Mouse (Mus musculus) right cerebral cortex, postnatal 25 days (tissue): Measurements from ENCODE around the gene Fam19a3.
"Not testable (repeated sequence)": the region's sequence is repeated elsewhere in the genome, so short reads cannot be mapped to it uniquely, and the experiment has no call there.

Experiments used
- DNase-seq: peaks from one replicate; pipeline ENCODE4 v3.0.0; 2022

Gene Fam19a3

DNA sequence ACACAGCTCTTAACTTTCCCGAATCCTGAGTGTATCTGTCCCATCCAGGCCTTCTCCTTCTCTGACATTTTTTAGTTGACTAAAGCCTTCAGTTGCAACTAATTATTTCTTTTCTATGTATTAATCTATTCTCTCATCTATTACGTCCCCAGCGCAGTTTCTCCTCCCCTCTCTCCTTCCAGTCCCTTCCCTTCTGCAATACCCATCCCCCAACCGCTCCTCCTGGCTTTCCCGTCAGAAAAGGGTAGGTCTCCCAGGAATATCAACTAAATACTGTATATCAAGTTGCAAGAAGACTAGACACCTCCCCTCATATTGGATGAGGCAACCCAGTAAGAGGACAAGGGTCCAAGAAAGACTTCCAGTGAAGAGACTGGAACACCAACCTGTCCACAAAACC lies 22.8 kb downstream of the Fam19a3 start:
- no peak for DNase-seq

DNA sequence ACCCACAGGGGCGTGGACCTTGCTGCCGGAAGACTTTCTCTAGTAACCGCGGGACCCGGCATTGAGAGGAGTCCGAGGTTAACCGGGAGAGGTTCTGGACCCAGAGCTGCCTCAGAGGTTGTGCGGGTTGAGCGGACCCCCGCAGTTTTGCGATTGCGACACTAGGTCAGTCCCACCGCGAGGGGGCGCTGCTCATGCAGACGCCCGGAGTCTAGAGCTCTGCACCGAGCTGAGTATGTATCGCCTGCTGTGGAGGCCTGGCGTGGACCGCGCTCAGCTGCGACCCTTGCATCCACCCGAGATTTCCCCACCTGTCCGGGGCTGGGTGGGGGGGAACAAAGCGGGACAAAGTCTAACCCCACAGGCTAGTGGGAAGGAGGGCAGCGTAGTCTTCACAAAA lies 23.2 kb downstream of the Fam19a3 start:
- DNase-seq = peak; percentile 45

DNA sequence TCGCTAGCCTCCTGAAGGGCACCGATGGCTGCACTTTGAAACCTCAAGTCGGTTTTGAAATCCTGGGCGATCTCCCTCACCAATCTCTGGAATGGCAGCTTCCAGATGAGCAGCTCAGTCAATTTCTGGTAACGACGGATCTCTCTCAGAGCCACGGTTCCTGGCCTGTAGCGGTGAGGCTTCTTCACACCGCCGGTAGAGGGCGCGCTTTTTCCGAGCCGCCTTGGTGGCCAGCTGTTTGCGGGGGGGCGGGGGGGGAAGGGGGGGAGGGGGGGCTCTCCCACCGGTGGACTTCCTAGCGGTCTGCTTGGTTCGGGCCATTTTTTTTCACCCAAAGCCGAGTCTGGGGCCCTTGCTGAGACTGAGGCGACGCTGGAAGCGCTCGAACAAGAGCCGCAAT lies 28.8 kb downstream of the Fam19a3 start:
- not testable (repeated sequence) for DNase-seq

DNA sequence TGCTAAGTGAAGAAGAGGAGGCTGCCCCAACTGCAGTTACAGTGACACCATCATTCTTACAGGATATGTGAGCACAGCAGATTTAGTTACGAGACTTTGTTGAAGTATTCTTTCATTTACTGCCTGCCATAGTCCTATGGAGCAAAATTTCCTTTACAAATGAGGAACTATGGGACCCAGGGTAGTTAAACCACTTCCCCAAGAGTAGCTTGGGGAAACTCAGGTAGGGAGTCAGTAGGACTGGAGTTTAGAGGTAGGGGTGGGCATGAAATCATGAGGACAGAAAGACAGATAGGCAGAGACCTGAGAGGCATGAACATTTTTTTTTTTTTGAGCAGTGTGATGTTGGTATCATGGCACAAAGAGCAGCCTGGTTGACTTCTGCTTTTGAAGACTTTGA lies 37.8 kb downstream of the Fam19a3 start:
- DNase-seq = no peak

DNA sequence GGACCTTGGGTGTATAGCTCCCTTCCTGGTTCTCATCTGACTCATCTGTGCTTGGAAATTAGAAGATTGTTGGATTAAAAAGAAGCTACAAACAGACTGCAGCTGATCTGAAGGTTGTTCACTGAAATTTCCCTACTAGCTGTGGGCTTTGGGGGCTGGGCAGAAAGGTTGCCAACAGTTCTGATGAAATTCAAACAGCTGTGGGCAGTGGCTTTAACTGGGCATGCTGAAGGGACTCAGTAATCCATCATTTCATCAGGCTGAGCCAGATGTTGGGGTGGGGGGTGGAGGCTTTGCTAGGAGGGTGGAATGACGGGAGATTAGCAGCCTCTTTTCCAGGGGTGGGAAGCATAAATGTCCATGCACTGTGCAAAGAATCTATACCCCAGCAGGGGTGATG lies 38.5 kb downstream of the Fam19a3 start:
- DNase-seq = no peak

DNA sequence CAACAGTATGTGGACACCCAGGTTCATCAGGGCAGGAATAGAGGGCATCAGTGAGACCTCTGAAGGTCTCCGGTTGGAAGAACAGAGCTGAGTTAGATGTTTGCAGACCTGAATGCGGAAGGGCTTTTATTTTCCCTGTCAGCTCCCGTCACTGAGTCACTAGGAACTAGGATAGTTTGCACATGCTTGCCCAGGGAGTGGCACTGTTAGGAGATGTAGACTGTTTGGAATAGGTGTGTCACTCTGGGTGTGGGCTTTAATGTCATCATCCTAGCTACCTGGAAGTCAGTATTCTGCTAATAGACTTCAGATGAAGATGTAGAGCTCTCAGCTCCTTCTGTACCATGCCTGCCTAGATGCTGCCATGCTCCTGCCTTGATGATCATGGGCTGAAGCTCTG lies 39.7 kb downstream of the Fam19a3 start:
- DNase-seq = no peak

DNA sequence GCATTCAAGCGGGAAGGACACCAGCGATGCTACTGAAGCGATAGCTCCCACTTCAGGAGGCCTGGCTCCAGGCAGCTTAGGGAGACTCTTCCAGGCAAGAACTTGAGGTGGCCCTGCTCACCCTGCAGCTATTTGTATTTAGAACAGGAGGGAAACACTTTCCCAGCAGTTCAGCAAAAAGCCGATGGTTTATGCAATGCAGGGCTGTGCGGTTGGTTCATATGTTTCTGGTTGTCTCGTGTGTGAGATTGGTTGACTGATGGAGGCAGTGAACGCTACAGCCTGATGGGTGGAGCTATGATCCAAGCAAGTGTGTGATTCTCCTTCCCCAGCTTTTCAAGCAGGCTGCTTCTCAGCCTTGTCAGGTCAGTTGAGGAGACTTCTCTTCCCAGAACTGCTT lies 47.0 kb downstream of the Fam19a3 start:
- no peak for DNase-seq

DNA sequence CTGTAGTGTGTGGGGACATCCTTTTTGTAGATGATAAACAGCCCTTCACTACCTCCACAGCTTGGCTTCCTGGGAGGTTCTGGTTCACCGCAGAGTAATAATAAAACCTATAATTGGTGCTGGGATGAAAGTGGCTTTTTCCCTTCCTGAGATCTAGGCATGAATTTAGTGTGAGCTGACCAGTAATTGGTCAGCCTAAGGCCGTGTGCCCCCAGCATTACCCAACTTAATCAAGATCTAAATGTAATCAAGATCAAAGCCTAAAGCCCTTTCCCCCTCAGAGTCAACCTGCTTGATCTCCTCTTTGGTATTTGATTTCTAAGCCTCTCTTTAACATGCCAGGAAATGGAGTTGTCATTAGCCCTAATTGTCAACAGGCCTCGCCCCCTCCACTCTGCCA lies 48.7 kb downstream of the Fam19a3 start:
- no peak for DNase-seq

DNA sequence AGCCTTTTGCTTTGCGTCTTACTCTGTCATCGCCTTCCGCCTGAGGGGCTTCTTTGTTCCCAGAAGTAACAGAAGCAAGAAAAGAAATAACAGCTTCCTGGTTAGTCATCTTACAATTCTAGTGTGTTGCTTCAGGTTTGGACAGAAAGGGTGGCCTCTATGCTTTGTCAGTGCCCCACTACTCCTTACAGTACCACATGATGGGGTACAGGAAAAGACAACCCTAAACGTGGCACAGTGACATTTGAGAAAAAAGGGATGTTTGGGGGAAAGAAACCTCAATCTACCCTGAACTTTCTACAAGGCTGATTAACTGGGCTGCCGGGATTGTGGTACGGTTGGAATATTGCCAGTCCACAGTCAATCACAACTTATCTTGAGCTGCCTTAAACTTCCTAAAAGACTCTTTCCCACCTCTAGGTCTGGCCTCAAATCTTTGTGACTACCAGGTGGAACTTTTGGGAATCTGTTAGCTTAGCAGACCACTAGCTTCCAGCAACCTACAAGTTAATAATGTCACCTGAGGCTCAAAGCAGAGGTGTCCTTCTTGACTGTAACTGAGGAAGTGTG lies 52.3 kb downstream of the Fam19a3 start:
- no peak for DNase-seq
